ENCODE assay signal across 13 mouse cellular contexts in genomic region chr4:4708261-4708660, GRCm38 (mm10).
A peak's percentile ranks its signal among the peaks of the same experiment; 100 is the strongest.
DNase-seq lines count a peak whose midpoint lies in the region; ATAC-seq lines count a peak whose summit lies in the region.
"Had no signal": no experiment of that assay in that cellular context is flagged by ENCODE, and none has a peak within 500 bp of the region (broad histone marks: within the 10 kb centered on the region; RNA-seq: fewer than 3 reads in every experiment).

No protein-coding gene starts in this region.

- H3K4me2 ChIP-seq in forebrain, embryonic 15.5 days (replicated peaks), result no peak overlapping the region
- H3K4me2 ChIP-seq: liver, embryonic 13.5 days; midbrain, embryonic 12.5 days had no signal

- no peaks in the 10 kb centered on the region for H3K9me3 ChIP-seq in heart, embryonic 10.5 days
- no peaks in the 10 kb centered on the region for H3K9me3 ChIP-seq in forebrain, embryonic 15.5 days
- H3K9me3 ChIP-seq: liver, embryonic 13.5 days; midbrain, embryonic 12.5 days had no signal

- H3K27me3 ChIP-seq in heart, embryonic 10.5 days (ENCODE audit: insufficient read depth, poor library complexity, severe bottlenecking), result no peaks in the 10 kb centered on the region
- no peaks in the 10 kb centered on the region for H3K27me3 ChIP-seq in forebrain, embryonic 15.5 days
- H3K27me3 ChIP-seq: liver, embryonic 13.5 days; midbrain, embryonic 12.5 days had no signal

- intact Hi-C loops in heart, postnatal 25 days (cut with DNase I), result no loop called here

- H3K9ac ChIP-seq in forebrain, embryonic 15.5 days (replicated peaks), result no peak overlapping the region
- H3K9ac ChIP-seq: liver, embryonic 13.5 days; midbrain, embryonic 12.5 days had no signal

- WGBS in heart, embryonic 10.5 days, result 47% methylated on average over 3 of the region's 3 CpGs
- WGBS in forebrain, embryonic 15.5 days, result 41% methylated on average over 3 of the region's 3 CpGs

- H3K36me3 ChIP-seq in heart, embryonic 10.5 days, result no peaks in the 10 kb centered on the region
- no peaks in the 10 kb centered on the region for H3K36me3 ChIP-seq in forebrain, embryonic 15.5 days
- H3K36me3 ChIP-seq: liver, embryonic 13.5 days; midbrain, embryonic 12.5 days had no signal

- no peaks in the 10 kb centered on the region for H3K4me1 ChIP-seq in heart, embryonic 10.5 days
- H3K4me1 ChIP-seq in forebrain, embryonic 15.5 days, result no peaks in the 10 kb centered on the region; the same call in 1 of the 2 replicates
- H3K4me1 ChIP-seq: liver, embryonic 13.5 days; midbrain, embryonic 12.5 days had no signal

- H3K4me3 ChIP-seq in heart, embryonic 10.5 days, result no peak overlapping the region
- no peak overlapping the region for H3K4me3 ChIP-seq in forebrain, embryonic 15.5 days
- H3K4me3 ChIP-seq: liver, embryonic 13.5 days; midbrain, embryonic 12.5 days had no signal

- peak; percentile 71 to 88 for DNase-seq in heart, adult 18-20 months
- DNase-seq in heart, embryonic 10.5 days (ENCODE audit: low spot score), result no peak
- peak; percentile 8 for DNase-seq in right cerebral cortex, adult 18-20 months
- DNase-seq in right cerebral cortex, postnatal 10 days (ENCODE audit: low spot score in 2 of 2), result no peak
- DNase-seq in heart, postnatal 25 days (ENCODE audit: low spot score), result peak; percentile 33
- peak; percentile 20 for DNase-seq in ovary, postnatal 36 days (ENCODE audit: low spot score)
- DNase-seq: adrenal gland, postnatal 25 days; cerebellum, postnatal 10 days; liver, embryonic 13.5 days; thymus, postnatal 36 days had no signal

- ATAC-seq in forebrain, embryonic 15.5 days (replicated peaks), result no peak
- ATAC-seq in granulocyte monocyte progenitor cell, adult 5-6 weeks (replicated peaks; ENCODE audit: poor library complexity, severe bottlenecking), result no peak

- no peak overlapping the region for H3K27ac ChIP-seq in heart, embryonic 10.5 days
- H3K27ac ChIP-seq in forebrain, embryonic 15.5 days (replicated peaks), result no peak overlapping the region
- H3K27ac ChIP-seq: liver, embryonic 13.5 days; midbrain, embryonic 12.5 days had no signal

Comparison
In these comparisons a context has a peak if more than half of its experiments do, and no peak if none do; other contexts are left out.
1. DNase-seq: peak in heart, adult 18-20 months (2 of 2), right cerebral cortex, adult 18-20 months (single experiment), heart, postnatal 25 days (single experiment) and ovary, postnatal 36 days (single experiment); none in heart, embryonic 10.5 days (single experiment) and right cerebral cortex, postnatal 10 days (0 of 2).